24 mouse cellular contexts compared by ENCODE assay signal in genomic region chr4:141400171-141400570, GRCm38 (mm10). TPM values are rescaled to one million over a fixed set of nuclear protein-coding genes. Genes with fewer than 3 reads are reported as not detected.
"Had no signal": no experiment of that assay in that cellular context is flagged by ENCODE, and none has a peak within 500 bp of the region (broad histone marks: within the 10 kb centered on the region; RNA-seq: fewer than 3 reads in every experiment).

No protein-coding gene starts in this region.

- H3K4me1 ChIP-seq: liver, embryonic 13.5 days; midbrain, embryonic 13.5 days; stomach, embryonic 15.5 days had no signal

- H3K27ac ChIP-seq: left cerebral cortex, adult 2 months; liver, embryonic 13.5 days; midbrain, embryonic 10.5 days; midbrain, embryonic 13.5 days; neural tube, embryonic 13.5 days; stomach, embryonic 15.5 days had no signal

- DNase-seq: layer of hippocampus, postnatal 36 days; liver, embryonic 13.5 days; lung, adult 2 months; lung, postnatal 36 days; retina, postnatal 1 day; right cerebral cortex, postnatal 25 days; spleen, adult 18-20 months; thymus, postnatal 25 days had no signal

- ATAC-seq: intestine, postnatal 0 days; lung, postnatal 0 days; midbrain, embryonic 13.5 days; midbrain, embryonic 16.5 days had no signal

- H3K4me3 ChIP-seq: left cerebral cortex, adult 2 months; liver, embryonic 13.5 days; megakaryocyte, embryonic 14.5 days; midbrain, embryonic 10.5 days; midbrain, embryonic 13.5 days; myocyte; neural tube, embryonic 13.5 days; stomach, embryonic 15.5 days had no signal

- H3K9me3 ChIP-seq: liver, embryonic 13.5 days; megakaryocyte, embryonic 14.5 days; midbrain, embryonic 10.5 days; midbrain, embryonic 13.5 days; neural tube, embryonic 13.5 days; stomach, embryonic 15.5 days had no signal

- H3K4me2 ChIP-seq: liver, embryonic 13.5 days; midbrain, embryonic 13.5 days; neural tube, embryonic 13.5 days; stomach, embryonic 15.5 days had no signal

- H3K27me3 ChIP-seq: neural tube, embryonic 13.5 days; stomach, embryonic 15.5 days had no signal

- H3K36me3 ChIP-seq: liver, embryonic 13.5 days; midbrain, embryonic 10.5 days; midbrain, embryonic 13.5 days; neural tube, embryonic 13.5 days; stomach, embryonic 15.5 days had no signal

- H3K9ac ChIP-seq: liver, embryonic 13.5 days; midbrain, embryonic 13.5 days; neural tube, embryonic 13.5 days; stomach, embryonic 15.5 days had no signal

RNA-seq across cellular contexts. Expression of gene Clcnka, which starts 1.6 kb away (rescaled TPM):
- polyA plus RNA-seq: intestine, embryonic 14.5 days; intestine, postnatal 0 days; liver, embryonic 13.5 days; lung, adult 2 months; midbrain, embryonic 10.5 days; midbrain, embryonic 13.5 days; neural tube, embryonic 13.5 days had no signal

RNA-seq across cellular contexts. Expression of gene Clcnkb, which starts 15.6 kb away (rescaled TPM):
- polyA plus RNA-seq: intestine, postnatal 0 days; limb, embryonic 11.5 days; liver, adult 2 months; liver, embryonic 13.5 days; liver, embryonic 16.5 days; lung, adult 2 months; lung, postnatal 0 days; midbrain, embryonic 10.5 days; midbrain, embryonic 13.5 days; midbrain, embryonic 16.5 days; neural tube, embryonic 13.5 days; stomach, embryonic 15.5 days; thymus, postnatal 0 days had no signal

RNA-seq across cellular contexts. Expression of gene Hspb7, which starts 20.4 kb away (rescaled TPM):
- polyA plus RNA-seq: midbrain, embryonic 10.5 days; midbrain, embryonic 13.5 days; midbrain, embryonic 16.5 days; neural tube, embryonic 13.5 days; thymus, postnatal 0 days had no signal

RNA-seq across cellular contexts. Expression of gene Fam131c, which starts 32.2 kb away (rescaled TPM):
- polyA plus RNA-seq: liver, embryonic 16.5 days had no signal

RNA-seq across cellular contexts. Expression of gene Srarp, which starts 35.7 kb away (rescaled TPM):
- polyA plus RNA-seq: intestine, embryonic 14.5 days; intestine, postnatal 0 days; limb, embryonic 11.5 days; limb, embryonic 14.5 days; liver, adult 2 months; liver, embryonic 13.5 days; liver, embryonic 16.5 days; lung, postnatal 0 days; midbrain, embryonic 10.5 days; midbrain, embryonic 13.5 days; myocyte; neural tube, embryonic 13.5 days; stomach, embryonic 15.5 days; thymus, postnatal 0 days had no signal
